Mouse (Mus musculus) ES-Bruce4 (cell line): ENCODE measurements around the gene Cwh43. TPM values are rescaled to one million over a fixed set of nuclear protein-coding genes. Genes with fewer than 3 reads are reported as not detected.
A peak's percentile ranks its signal among the peaks of the same experiment; 100 is the strongest.

Experiments used
- H3K27ac ChIP-seq: 2 replicates; pipeline ENCODE4 v1.5.1; 2012; ENCODE audit warnings: low read length, inconsistent platforms; ENCODE audit not compliant: insufficient read depth
- H3K27me3 ChIP-seq: 2 replicates; pipeline ENCODE4 v1.6.1; 2012; ENCODE audit warnings: mild to moderate bottlenecking, low read length, inconsistent platforms; ENCODE audit not compliant: control insufficient read depth, poor library complexity, insufficient read depth, severe bottlenecking
- H3K36me3 ChIP-seq: 2 replicates; pipeline ENCODE4 v1.6.1; 2012; ENCODE audit warnings: inconsistent platforms, mild to moderate bottlenecking, low read length, moderate library complexity; ENCODE audit not compliant: control insufficient read depth, poor library complexity, insufficient read depth, severe bottlenecking
- H3K4me1 ChIP-seq: one replicate; pipeline ENCODE4 v1.8.1; 2011; ENCODE audit warnings: low read length; ENCODE audit not compliant: control insufficient read depth, insufficient read depth
- H3K4me3 ChIP-seq: 2 replicates; pipeline ENCODE4 v1.5.1; 2011; ENCODE audit warnings: low read depth, mild to moderate bottlenecking, low read length
- H3K9ac ChIP-seq: 2 replicates; pipeline ENCODE4 v1.6.1; 2012; ENCODE audit warnings: low read depth, mild to moderate bottlenecking, inconsistent platforms; ENCODE audit not compliant: poor library complexity, severe bottlenecking
- H3K9me3 ChIP-seq: replicated peaks from 2 replicates; pipeline ENCODE4 v1.6.1; 2012; ENCODE audit warnings: mild to moderate bottlenecking, low read length, inconsistent platforms; ENCODE audit not compliant: control insufficient read depth, poor library complexity, insufficient read depth, severe bottlenecking
- CTCF ChIP-seq: IDR thresholded peaks from one replicate; pipeline ENCODE4 v1.8.1; 2011; ENCODE audit warnings: low read depth, low read length
- EP300 ChIP-seq: IDR thresholded peaks from 2 replicates; pipeline ENCODE4 v1.6.1; 2011; ENCODE audit warnings: low read depth, low read length; ENCODE audit not compliant: insufficient read depth
- POLR2A ChIP-seq: IDR thresholded peaks from one replicate; pipeline ENCODE4 v1.8.1; 2011; ENCODE audit warnings: low read length; ENCODE audit not compliant: insufficient read depth
- polyA plus RNA-seq: library from polyadenylated mRNA; stranded (reverse); fragments of >200 nt; gene quantifications from 2 replicates; pipeline ENCODE4 v1.2.4, GENCODE M21; 2011; ENCODE audit warnings: low read depth; ENCODE audit not compliant: missing spikeins, insufficient read depth, insufficient read length

Cwh43 gene
- polyA plus RNA-seq, 1 experiment = not detected

- Histone ChIP-seq H3K4me1 (peaks cover 5% of the 10 kb centered on the region), H3K27me3 (no peaks in the 10 kb centered on the region; the same call in 1 of the 2 replicates), H3K36me3 (no peaks in the 10 kb centered on the region), H3K4me3 (no peak overlapping the region), H3K27ac (no peak overlapping the region), H3K9me3 (no peaks in the 10 kb centered on the region), H3K9ac (no peak overlapping the region)
- no peak for TF ChIP-seq POLR2A
- TF ChIP-seq CTCF = no peak
- TF ChIP-seq EP300 = no peak
These were observed 41.6 kb upstream of the Cwh43 start for GRCm38 (mm10) chr5:73364107-73364864.

GRCm38 (mm10) chr5:73367906-73368305 lies 38.0 kb upstream of the Cwh43 start:
- TF ChIP-seq CTCF = no peak
- TF ChIP-seq POLR2A = no peak
- no peak for TF ChIP-seq EP300
- peak overlapping the region; percentile 35; the same call in 1 of the 2 replicates for H3K27ac ChIP-seq
- H3K9me3 ChIP-seq = no peaks in the 10 kb centered on the region
- H3K27me3 ChIP-seq = no peaks in the 10 kb centered on the region; the same call in 1 of the 2 replicates
- no peak overlapping the region for H3K4me3 ChIP-seq
- H3K9ac ChIP-seq = no peak overlapping the region
- peaks cover 5% of the 10 kb centered on the region for H3K4me1 ChIP-seq
- H3K36me3 ChIP-seq = no peaks in the 10 kb centered on the region

- no peaks in the 10 kb centered on the region for H3K9me3 ChIP-seq
- H3K9ac ChIP-seq = no peak overlapping the region
- TF ChIP-seq POLR2A (no peak), EP300 (no peak), CTCF (no peak)
- peaks cover 5% of the 10 kb centered on the region for H3K4me1 ChIP-seq
- H3K36me3 ChIP-seq = no peaks in the 10 kb centered on the region
- no peak overlapping the region for H3K27ac ChIP-seq
- H3K4me3 ChIP-seq = no peak overlapping the region
- no peaks in the 10 kb centered on the region; the same call in 1 of the 2 replicates for H3K27me3 ChIP-seq
These were observed 36.9 kb upstream of the Cwh43 start for GRCm38 (mm10) chr5:73368845-73369447.

GRCm38 (mm10) chr5:73369731-73370130 lies 36.1 kb upstream of the Cwh43 start:
- no peaks in the 10 kb centered on the region for H3K9me3 ChIP-seq
- no peak overlapping the region for H3K9ac ChIP-seq
- TF ChIP-seq CTCF (no peak), EP300 (no peak)
- H3K4me3 ChIP-seq = no peak overlapping the region
- no peaks in the 10 kb centered on the region; the same call in 1 of the 2 replicates for H3K27me3 ChIP-seq
- no peak overlapping the region for H3K27ac ChIP-seq
- H3K4me1 ChIP-seq = peaks cover 5% of the 10 kb centered on the region
- H3K36me3 ChIP-seq = no peaks in the 10 kb centered on the region

GRCm38 (mm10) chr5:73372601-73373000 lies 33.3 kb upstream of the Cwh43 start:
- Histone ChIP-seq H3K36me3 (no peaks in the 10 kb centered on the region), H3K9ac (no peak overlapping the region), H3K4me1 (peaks cover 5% of the 10 kb centered on the region), H3K27ac (no peak overlapping the region), H3K4me3 (no peak overlapping the region), H3K9me3 (no peaks in the 10 kb centered on the region), H3K27me3 (no peaks in the 10 kb centered on the region; the same call in 1 of the 2 replicates)
- TF ChIP-seq EP300 (no peak), CTCF (no peak), POLR2A (no peak)

GRCm38 (mm10) chr5:73373184-73373583 lies 32.7 kb upstream of the Cwh43 start:
- H3K36me3 ChIP-seq = no peaks in the 10 kb centered on the region
- TF ChIP-seq CTCF (no peak), POLR2A (no peak), EP300 (no peak)

More at GRCm38 (mm10) chr5:73373184-73373583, 32.7 kb upstream of the Cwh43 start:
- H3K9ac ChIP-seq = no peak overlapping the region
- no peaks in the 10 kb centered on the region; the same call in 1 of the 2 replicates for H3K27me3 ChIP-seq
- H3K4me3 ChIP-seq = no peak overlapping the region
- no peak overlapping the region for H3K27ac ChIP-seq
- H3K4me1 ChIP-seq = peaks cover 3% of the 10 kb centered on the region
- H3K9me3 ChIP-seq = no peaks in the 10 kb centered on the region
